Mouse (Mus musculus) frontal cortex, adult 2 months (tissue): ENCODE measurements at regions not wholly inside any gene's neighbourhood (a gene's known extent, or its start where the extent isn't known, plus 50 kb on each side); places are given as distances from the start of the nearest gene placed in this dataset.
A peak's percentile ranks its signal among the peaks of the same experiment; 100 is the strongest.

Source experiments
- DNase-seq, 2 experiments: peaks; one replicate each; pipeline ENCODE4 v3.0.0; 2022; ENCODE audit warnings: low spot score in 1 of 2; ENCODE audit errors: extremely low spot score in 1 of 2

- DNase-seq = no peak
These were observed 56.4 kb downstream of the Fam181b start for GRCm38 (mm10) chr7:93136061-93136460.

GRCm38 (mm10) chr7:93147379-93147778 is 67.7 kb downstream of the Fam181b start:
- DNase-seq = no peak

DNA sequence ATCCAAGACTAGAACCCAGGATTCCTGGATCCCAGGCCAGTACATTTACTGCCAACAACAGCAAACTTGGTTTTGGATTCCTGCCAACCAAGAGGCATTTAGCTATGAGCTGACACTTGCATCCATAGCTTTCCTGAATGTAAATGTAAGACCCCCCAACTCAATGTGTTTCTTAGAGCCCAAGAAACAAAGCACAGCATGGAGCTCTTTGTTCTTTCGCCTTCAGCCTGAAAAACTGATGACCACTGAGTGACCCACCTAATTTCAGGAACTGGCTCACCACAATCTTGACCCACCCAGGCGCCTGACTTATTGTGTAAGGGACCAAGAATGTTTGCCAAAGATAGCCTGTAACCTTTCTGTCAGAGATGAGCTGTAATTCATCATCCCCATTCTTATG is 71.7 kb downstream of the Fam181b start:
- no peak for DNase-seq

DNA sequence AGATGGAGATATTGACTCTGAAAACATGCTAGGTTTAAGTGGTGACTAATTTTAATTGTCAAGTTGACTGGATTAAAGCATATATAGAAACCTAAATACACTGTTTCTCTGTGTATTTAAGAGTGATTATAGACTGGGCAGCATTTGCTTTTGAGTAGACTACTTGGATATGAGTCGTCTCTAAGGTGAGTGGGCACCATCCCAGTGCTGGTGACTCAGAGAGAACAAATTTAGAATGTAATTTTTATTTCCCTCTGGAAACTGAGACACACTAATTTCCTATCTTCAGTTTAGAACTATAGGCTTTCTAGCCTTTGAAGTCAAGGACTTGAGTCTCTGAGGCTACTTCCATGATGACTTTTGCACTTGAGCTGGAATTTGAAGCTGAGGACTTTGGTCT is 117.4 kb downstream of the Fam181b start:
- DNase-seq = peak; percentile 1 to 47
